In genomic region chr16:37653731-37654657, GRCm38 (mm10) we compare ENCODE assay signal across 8 mouse cellular contexts. TPM values are rescaled to one million over a fixed set of nuclear protein-coding genes. Genes with fewer than 3 reads are reported as not detected.
DNase-seq lines count a peak whose midpoint lies in the region; ATAC-seq and TF ChIP-seq lines count a peak whose summit lies in the region.

Gene Ndufb4, minus strand, starts transcription at chr16:37654453.

- peak; percentile 89 for ATAC-seq in G1E (ENCODE audit: extremely low read depth, insufficient number of reproducible peaks, low FRiP score, poor library complexity, severe bottlenecking)
- ATAC-seq in forebrain, embryonic 16.5 days: peak; percentile 94
- peak; percentile 95 for ATAC-seq in lung, embryonic 14.5 days (ENCODE audit: insufficient read depth)

- WGBS in forebrain, embryonic 16.5 days: under 1% methylated on average over 50 of the region's 58 CpGs
- under 1% methylated on average over 51 of the region's 58 CpGs for WGBS in lung, embryonic 14.5 days
- WGBS in olfactory bulb, adult 2 months: 1% methylated on average over 58 of the region's 58 CpGs
- WGBS in thymus, adult 2 months: under 1% methylated on average over 53 of the region's 58 CpGs

- peak within 1 kb of the TSS; percentile 70 for H3K4me2 ChIP-seq in forebrain, embryonic 16.5 days (ENCODE audit: low read length)
- H3K4me2 ChIP-seq in lung, embryonic 14.5 days: peak within 1 kb of the TSS; percentile 58

- H3K36me3 ChIP-seq in G1E (replicated peaks): peaks cover 29% of the 10 kb centered on the region
- no peaks in the 10 kb centered on the region for H3K36me3 ChIP-seq in forebrain, embryonic 16.5 days (ENCODE audit: control insufficient read depth, insufficient read depth)
- no peaks in the 10 kb centered on the region for H3K36me3 ChIP-seq in lung, embryonic 14.5 days (ENCODE audit: insufficient read depth)
- H3K36me3 ChIP-seq in thymus, adult 2 months (ENCODE audit: control insufficient read depth, insufficient read depth, low read length): no peaks in the 10 kb centered on the region

- H3K27me3 ChIP-seq in G1E (ENCODE audit: insufficient read depth, low read length): no peaks in the 10 kb centered on the region
- H3K27me3 ChIP-seq in forebrain, embryonic 16.5 days (replicated peaks; ENCODE audit: control insufficient read depth, insufficient read depth, low read length): no peaks in the 10 kb centered on the region
- H3K27me3 ChIP-seq in lung, embryonic 14.5 days (ENCODE audit: insufficient read depth, low read length): no peaks in the 10 kb centered on the region
- H3K27me3 ChIP-seq in thymus, adult 2 months (ENCODE audit: control insufficient read depth, insufficient read depth, low read length): no peaks in the 10 kb centered on the region

- peak within 1 kb of the TSS; percentile 79 for H3K9ac ChIP-seq in forebrain, embryonic 16.5 days (replicated peaks; ENCODE audit: low read depth, low read length)
- peak within 1 kb of the TSS; percentile 90 for H3K9ac ChIP-seq in lung, embryonic 14.5 days

- intact Hi-C loops in heart, postnatal 36 days (cut with DNase I): loop anchor here (5.0 kb wide), 1 partner anchor 112 kb away; no protein-coding TSS in a partner anchor

- H3K4me3 ChIP-seq in G1E (ENCODE audit: low read depth, low read length): peak within 1 kb of the TSS; percentile 92
- H3K4me3 ChIP-seq in forebrain, embryonic 16.5 days (replicated peaks; ENCODE audit: low read length): peak within 1 kb of the TSS; percentile 69
- peak within 1 kb of the TSS; percentile 75 for H3K4me3 ChIP-seq in layer of hippocampus, adult 2 months
- H3K4me3 ChIP-seq in lung, embryonic 14.5 days (ENCODE audit: low read depth, low read length): peak within 1 kb of the TSS; percentile 71
- peak within 1 kb of the TSS; percentile 95 for H3K4me3 ChIP-seq in olfactory bulb, adult 2 months (ENCODE audit: insufficient read depth, low read depth, low read length)
- peak within 1 kb of the TSS; percentile 98 for H3K4me3 ChIP-seq in thymus, adult 2 months (ENCODE audit: control insufficient read depth, insufficient read depth, low read length)

- peak; percentile 96 for DNase-seq in G1E (ENCODE audit: low spot score)
- DNase-seq in cerebellum, adult 18-20 months: peak; percentile 95 to 96
- DNase-seq in heart, postnatal 36 days: peak; percentile 91
- peak; percentile 96 for DNase-seq in layer of hippocampus, adult 2 months (ENCODE audit: low spot score in 2 of 2)
- peak; percentile 98 for DNase-seq in lung, embryonic 14.5 days
- peak; percentile 93 for DNase-seq in thymus, adult 2 months

- H3K27ac ChIP-seq in forebrain, embryonic 16.5 days (ENCODE audit: low read length): peak within 1 kb of the TSS; percentile 52
- peak within 1 kb of the TSS; percentile 99 for H3K27ac ChIP-seq in layer of hippocampus, adult 2 months
- H3K27ac ChIP-seq in lung, embryonic 14.5 days (ENCODE audit: low read depth): peak within 1 kb of the TSS; percentile 76; the same call in 1 of the 2 replicates
- peak within 1 kb of the TSS; percentile 81 for H3K27ac ChIP-seq in olfactory bulb, adult 2 months (ENCODE audit: insufficient read depth, low read depth, low read length)
- H3K27ac ChIP-seq in thymus, adult 2 months (ENCODE audit: control insufficient read depth, insufficient read depth, low read length): no peak within 1 kb of the TSS; the same call in 1 of the 2 replicates

- no peak for TF ChIP-seq CTCF in G1E (IDR thresholded peaks at IDR 0.05; ENCODE audit: low read depth, low read length)
- TF ChIP-seq CTCF in layer of hippocampus, adult 2 months (conservative IDR thresholded peaks at IDR 0.05): no peak
- no peak for TF ChIP-seq CTCF in lung, embryonic 14.5 days (IDR thresholded peaks at IDR 0.05; ENCODE audit: low read depth)
- TF ChIP-seq CTCF in olfactory bulb, adult 2 months (IDR thresholded peaks at IDR 0.05; ENCODE audit: insufficient read depth, low read depth, low read length): no peak
- no peak for TF ChIP-seq CTCF in thymus, adult 2 months (IDR thresholded peaks at IDR 0.05; ENCODE audit: borderline replicate concordance, control insufficient read depth, extremely low read depth, insufficient read depth, low read length, poor library complexity)

- H3K9me3 ChIP-seq in G1E (replicated peaks): no peaks in the 10 kb centered on the region
- no peaks in the 10 kb centered on the region for H3K9me3 ChIP-seq in forebrain, embryonic 16.5 days (ENCODE audit: control insufficient read depth, low read length)
- H3K9me3 ChIP-seq in lung, embryonic 14.5 days (ENCODE audit: low read depth, low read length): no peaks in the 10 kb centered on the region

- TF ChIP-seq POLR2A in olfactory bulb, adult 2 months (IDR thresholded peaks at IDR 0.05; ENCODE audit: insufficient read depth, low read depth, low read length): peak; percentile 51; the same call in 1 of the 2 replicates
- 0 out of 2 replicates have a peak, but pooled peaks have one; percentile 41 for TF ChIP-seq POLR2A in thymus, adult 2 months (IDR thresholded peaks at IDR 0.05; ENCODE audit: control insufficient read depth, extremely low read depth, insufficient read depth, low read length, poor library complexity)

- H3K4me1 ChIP-seq in G1E (ENCODE audit: insufficient read depth, low read depth, low read length): peaks cover 40% of the 10 kb centered on the region
- H3K4me1 ChIP-seq in forebrain, embryonic 16.5 days (replicated peaks; ENCODE audit: control insufficient read depth, insufficient read depth, low read length): peaks cover 16% of the 10 kb centered on the region
- H3K4me1 ChIP-seq in lung, embryonic 14.5 days (ENCODE audit: insufficient read depth): peaks cover 6% of the 10 kb centered on the region; the same call in 1 of the 2 replicates
- peaks cover 2% of the 10 kb centered on the region; the same call in 1 of the 2 replicates for H3K4me1 ChIP-seq in olfactory bulb, adult 2 months (ENCODE audit: control insufficient read depth, insufficient read depth, low read length)
- peaks cover 4% of the 10 kb centered on the region for H3K4me1 ChIP-seq in thymus, adult 2 months (replicated peaks; ENCODE audit: control insufficient read depth, insufficient read depth, low read length)

RNA-seq across cellular contexts. Expression of gene Ndufb4, which starts in this region (rescaled TPM):
- total RNA-seq in G1E (2014; fragmentation: Nextera tagmentation) (16.8 and 19.0 TPM in 2 replicates), G1E (2017) (29.3 and 34.9 TPM in 2 replicates)
- 37.1 and 48.3 TPM in 2 replicates for polyA plus RNA-seq in G1E (2012)
- 49.6 and 68.2 TPM in 2 replicates for polyA plus RNA-seq in forebrain, embryonic 16.5 days (2015; fragmentation: Nextera tagmentation; extraction: Ambion mirVana)
- total RNA-seq in heart, postnatal 36 days (2021): 100 to 1,000 TPM; 164 to 183 TPM
- 10 to 100 TPM; 83.1 to 94.7 TPM for total RNA-seq in layer of hippocampus, adult 2 months (2021)
- 54.4 and 61.7 TPM in 2 replicates for polyA plus RNA-seq in lung, embryonic 14.5 days (2014; fragmentation: Nextera tagmentation; extraction: Ambion mirVana)
- polyA plus RNA-seq in olfactory bulb, adult 2 months (2012; ENCODE audit: insufficient read depth, insufficient read length, low replicate concordance, missing spikeins): not detected in 2 replicates
- 58.1 and 80.2 TPM in 2 replicates for polyA plus RNA-seq in thymus, adult 2 months (2012; rRNA removed)
